Mouse (Mus musculus) megakaryocyte-erythroid progenitor cell, adult 5-6 weeks (primary cell): ENCODE data around the gene Pkd2l1. TPM values are rescaled to one million over a fixed set of nuclear protein-coding genes. Genes with fewer than 3 reads are reported as not detected.
A peak's percentile ranks its signal among the peaks of the same experiment; 100 is the strongest.
"Not testable (repeated sequence)": the region's sequence is repeated elsewhere in the genome, so short reads cannot be mapped to it uniquely, and the experiment has no call there.

Source experiments
- ATAC-seq: replicated peaks from 2 replicates; pipeline ENCODE4 v1.8.0; 2016; ENCODE audit warnings: mild to moderate bottlenecking, inconsistent platforms; ENCODE audit not compliant: severe bottlenecking, poor library complexity, low FRiP score, low TSS enrichment
- total RNA-seq, 2 experiments: library from RNA; stranded (forward) in 1 of 2; stranded (reverse) in 1 of 2; fragments of 200-1000, 215-1000 nt in 1 of 2; fragments of >200 nt in 1 of 2; fragmentation: Nextera tagmentation in 1 of 2; gene quantifications; 2 replicates each; pipeline ENCODE4 v1.2.3; 2014 to 2017

Pkd2l1 gene
- total RNA-seq, 2 experiments from 2014 or later: 0.04 TPM; not detected in 1

DNA sequence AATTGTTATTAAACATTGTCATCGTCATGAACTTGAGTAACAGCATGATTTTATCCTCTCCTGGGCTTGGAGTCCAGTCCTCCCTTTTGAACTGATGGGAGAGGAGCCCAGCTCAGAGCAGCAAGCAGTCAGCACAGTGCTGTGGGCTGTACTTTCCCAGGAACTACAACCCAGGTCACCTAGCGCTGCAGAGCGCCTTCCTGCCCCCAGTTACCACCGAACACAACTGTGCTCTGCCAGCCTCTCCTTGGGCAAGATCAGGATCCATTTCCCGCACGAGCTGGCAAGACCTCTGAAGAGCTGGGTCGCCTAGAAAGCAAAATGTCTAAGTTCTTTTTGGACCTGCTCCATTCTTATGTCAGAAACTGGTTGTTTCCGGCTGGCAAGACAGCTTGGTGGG, 17.4 kb downstream of the Pkd2l1 start:
- no peak for ATAC-seq

DNA sequence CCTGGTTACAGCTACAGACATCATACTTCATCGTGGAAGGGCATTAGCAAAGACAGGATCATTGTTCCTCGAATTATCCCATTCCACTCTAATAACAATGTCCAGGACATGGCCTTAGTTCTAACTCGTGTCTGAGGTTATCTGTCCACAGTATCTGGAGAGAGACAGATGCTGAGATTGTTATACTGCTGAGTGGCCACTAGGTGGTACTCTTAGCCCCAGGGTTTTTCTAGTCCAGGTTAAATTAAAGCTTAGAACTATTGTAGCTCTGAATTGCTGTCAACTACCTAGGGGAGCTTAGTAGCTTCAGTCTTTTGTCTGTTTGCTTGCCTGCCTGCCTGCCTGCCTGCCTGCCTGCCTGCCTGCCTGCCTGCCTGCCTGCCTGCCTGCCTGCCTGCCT, 30.7 kb downstream of the Pkd2l1 start:
- peak; percentile 82 for ATAC-seq

DNA sequence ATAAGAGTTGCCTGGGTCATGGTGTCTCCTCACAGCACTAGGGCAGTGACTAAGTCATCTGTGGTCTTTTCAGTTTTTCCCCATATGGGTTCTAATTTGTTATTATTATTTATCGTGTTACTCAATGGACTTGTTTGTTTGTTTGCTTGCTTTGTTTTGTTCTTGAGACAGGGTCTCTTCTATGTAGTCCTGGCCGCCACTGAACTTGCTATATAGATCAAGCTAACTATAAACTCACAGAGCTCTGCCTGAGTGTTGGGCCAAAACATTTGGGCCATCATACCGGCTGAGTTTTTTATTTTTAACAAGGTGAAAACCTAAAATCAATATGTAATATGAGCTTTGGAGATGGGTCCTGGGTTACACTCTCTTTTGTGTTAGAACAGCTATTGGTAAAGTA, 32.9 kb downstream of the Pkd2l1 start:
- ATAC-seq: no peak

DNA sequence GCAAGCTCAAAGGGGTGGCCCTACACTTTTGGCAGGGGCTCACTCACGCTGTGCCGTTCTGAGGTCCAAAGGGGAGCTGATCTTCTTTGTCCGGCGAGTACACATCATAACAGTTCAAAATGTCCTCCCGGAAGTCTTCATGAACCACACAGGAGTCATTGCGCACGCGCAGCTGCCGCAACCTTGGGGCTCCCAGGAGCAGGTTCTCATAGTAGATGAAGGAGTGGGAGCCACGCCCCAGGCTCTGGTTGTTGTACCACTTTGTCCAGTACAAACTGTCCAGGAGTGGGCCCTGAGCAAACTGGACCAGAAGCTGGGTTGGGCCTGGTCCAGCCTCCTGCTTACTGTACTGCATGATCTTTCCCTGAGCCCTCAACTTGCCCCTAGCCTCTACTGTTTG, 35.2 kb downstream of the Pkd2l1 start:
- no peak for ATAC-seq

DNA sequence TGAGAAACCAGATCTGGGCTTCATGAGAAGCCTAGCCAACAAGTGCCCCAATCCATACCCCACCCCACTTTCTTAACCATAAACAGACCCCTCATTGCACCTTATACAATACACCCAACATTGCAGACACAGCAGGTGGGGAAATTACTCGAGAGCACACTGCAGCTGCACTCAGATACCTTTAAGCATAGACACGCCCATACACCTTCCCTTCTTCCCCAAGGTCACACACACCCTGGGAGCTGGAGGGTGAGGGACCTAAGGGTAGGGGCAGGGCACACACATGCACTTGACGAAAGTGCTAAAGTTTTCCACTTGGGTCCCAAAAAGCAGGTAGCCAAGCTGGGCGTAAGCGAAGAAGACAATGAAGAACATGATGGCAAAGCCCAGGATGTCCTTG, 38.5 kb downstream of the Pkd2l1 start:
- no peak for ATAC-seq

DNA sequence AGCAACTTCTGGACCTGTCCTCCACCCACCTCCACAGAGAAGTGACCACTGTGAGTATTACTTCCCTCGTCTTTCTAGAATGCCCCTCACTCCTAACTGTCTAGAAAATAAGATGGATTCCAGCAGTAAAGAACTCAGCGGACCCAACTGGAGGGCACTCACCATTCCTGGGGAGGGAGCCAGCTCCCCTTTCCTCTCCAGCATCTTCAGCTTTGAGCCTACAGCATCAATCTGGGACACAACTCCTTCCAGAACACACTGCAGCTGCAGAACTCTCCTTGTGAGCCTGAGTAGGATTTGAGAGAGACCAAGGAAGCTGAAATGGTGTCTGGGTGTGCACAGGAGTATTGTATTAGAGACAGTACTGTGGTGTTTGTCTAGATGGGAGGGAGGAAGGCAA, 43.3 kb downstream of the Pkd2l1 start:
- ATAC-seq: no peak

DNA sequence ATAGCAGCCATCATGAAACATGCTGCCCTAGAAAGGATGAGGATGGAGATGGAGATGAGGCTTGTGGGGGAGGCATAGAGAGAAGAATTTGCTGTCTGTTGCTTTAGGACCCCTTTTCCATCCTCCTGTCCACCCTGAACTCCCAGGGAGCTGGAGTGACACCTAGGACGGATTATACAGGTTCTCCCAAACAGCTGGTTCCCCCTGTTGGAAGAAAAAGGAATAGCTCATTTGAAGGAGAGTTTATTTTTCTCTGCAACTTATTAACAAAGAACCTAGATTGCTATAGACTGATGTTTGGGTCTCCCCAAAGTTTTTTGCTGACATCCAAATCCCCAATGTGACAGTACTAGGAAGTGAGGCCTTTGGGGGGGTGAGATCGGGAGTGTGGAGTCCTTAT, 43.9 kb downstream of the Pkd2l1 start:
- no peak for ATAC-seq

DNA sequence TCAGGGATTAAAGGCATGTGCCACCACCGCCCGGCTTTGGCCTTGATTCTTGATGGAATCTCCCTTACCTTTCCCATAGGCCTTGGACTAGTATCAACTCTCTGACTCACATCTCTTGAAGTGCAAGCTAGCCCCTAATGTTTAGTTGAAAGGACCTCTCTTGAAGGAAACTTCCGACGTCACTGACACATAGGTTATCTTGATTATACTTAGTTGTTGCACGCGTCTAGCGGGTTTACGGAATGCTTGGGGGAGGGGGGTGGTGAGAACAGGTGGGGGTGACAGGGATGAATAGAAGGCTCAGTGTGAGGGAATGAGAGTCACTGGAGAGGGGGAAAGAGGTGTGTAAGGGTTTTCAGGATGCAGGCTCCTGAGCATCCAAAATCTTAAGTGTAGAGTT, 45.3 kb downstream of the Pkd2l1 start:
- ATAC-seq: no peak

DNA sequence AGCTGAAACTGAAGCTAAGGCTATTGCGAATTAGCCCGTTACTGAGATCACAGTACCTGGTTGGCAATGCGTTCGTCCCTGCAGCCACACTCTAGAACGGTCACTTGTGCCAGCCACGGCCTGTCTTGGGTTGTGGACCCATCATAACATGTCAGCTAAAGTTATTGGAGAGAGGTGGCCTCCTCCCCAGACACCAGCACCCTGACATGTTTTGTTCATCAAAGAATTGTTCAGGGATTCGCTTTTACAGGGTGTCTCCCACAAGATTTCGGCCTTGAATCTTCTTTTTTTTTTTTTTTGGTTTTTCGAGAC, 45.7 kb downstream of the Pkd2l1 start:
- ATAC-seq: no peak

DNA sequence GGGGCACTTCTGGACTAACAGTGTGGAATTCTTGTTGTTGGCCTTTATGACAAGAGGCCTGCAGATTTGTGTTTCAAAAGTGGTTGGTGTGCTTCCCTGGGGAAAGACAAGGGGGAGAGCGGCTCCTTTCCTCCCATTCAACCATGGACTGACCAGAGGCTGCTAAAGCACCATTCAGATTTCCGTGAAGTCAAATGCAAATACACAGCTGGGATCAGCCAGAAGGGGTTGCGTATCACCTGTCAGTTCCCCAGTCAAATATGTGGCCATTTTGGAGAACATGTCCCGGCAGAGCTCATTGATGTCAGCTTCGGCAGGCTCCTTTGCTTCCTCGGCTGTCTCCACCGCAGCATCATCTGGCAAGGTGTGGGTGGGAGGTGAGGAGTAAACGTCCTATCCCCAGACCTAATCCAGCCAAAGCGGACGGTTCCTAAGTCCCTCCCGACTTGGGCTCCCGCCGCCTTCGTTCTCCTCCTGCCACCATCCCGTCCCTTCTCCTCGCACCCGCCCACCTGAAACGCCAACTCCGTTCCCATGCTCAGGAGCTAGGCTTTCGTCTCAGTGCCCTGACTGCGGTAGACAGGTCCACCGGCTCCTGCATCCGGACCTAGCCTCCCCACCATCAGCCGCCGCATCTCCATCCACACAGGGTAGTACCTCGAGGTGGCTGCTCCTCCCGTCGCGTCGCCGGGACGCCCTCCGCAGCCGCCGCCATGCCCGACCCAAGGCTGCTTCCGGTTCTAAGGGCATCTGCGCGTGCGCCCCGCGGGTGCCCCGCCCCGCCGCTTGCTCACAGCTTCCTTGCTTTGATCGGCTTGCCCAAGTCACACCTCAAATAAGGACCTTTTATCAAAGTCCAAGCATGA, 46.3 kb downstream of the Pkd2l1 start, which contains the start of gene Bloc1s2:
Gene Bloc1s2 (minus strand): TSS at position 745 of the 866 bp plus-strand sequence.
- ATAC-seq: peak; percentile 92

DNA sequence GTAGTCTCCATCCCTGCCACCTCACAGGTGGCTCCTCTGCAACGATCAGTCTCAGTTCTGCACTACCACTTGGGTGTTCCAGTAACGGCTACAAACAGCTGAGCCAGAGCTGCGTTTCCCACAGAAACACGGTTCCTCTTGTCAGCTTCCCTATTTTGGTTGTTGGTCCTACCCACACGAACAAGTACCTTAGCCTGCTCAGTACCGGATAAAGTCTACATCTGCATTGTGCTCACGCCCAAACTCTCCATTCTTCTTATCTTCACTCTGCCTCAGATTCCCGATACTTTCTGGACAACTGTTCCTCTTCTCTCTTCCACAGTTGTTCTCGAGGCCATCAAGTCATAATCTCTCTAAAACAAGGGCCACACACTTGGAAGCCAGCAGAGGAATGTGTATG, 47.9 kb downstream of the Pkd2l1 start:
- ATAC-seq: no peak

DNA sequence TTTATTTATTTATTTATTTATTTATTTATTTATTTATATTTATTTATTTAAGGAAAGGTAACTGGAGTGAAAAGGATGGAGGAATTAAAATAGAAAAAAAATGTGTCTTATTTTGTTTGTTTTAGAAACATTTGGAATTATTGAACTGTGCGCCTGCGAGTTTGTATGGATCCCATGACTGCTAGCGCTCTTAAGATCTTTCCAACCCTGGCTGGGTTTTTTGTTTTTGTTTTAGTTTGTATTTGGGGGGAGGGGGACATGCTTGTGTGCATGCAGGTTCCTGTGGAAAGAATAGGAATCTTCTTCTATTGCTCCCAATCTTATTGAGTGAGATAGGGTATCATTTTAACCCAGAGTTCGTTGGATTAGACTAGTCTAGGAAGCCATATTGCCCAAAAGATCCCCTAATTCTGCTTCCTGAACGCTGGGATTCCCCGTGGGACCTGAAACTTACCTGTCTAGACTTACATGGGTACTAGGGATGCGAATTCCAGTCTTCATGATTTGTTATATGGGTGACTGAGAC, 56.2 kb downstream of the Pkd2l1 start:
- no peak for ATAC-seq

DNA sequence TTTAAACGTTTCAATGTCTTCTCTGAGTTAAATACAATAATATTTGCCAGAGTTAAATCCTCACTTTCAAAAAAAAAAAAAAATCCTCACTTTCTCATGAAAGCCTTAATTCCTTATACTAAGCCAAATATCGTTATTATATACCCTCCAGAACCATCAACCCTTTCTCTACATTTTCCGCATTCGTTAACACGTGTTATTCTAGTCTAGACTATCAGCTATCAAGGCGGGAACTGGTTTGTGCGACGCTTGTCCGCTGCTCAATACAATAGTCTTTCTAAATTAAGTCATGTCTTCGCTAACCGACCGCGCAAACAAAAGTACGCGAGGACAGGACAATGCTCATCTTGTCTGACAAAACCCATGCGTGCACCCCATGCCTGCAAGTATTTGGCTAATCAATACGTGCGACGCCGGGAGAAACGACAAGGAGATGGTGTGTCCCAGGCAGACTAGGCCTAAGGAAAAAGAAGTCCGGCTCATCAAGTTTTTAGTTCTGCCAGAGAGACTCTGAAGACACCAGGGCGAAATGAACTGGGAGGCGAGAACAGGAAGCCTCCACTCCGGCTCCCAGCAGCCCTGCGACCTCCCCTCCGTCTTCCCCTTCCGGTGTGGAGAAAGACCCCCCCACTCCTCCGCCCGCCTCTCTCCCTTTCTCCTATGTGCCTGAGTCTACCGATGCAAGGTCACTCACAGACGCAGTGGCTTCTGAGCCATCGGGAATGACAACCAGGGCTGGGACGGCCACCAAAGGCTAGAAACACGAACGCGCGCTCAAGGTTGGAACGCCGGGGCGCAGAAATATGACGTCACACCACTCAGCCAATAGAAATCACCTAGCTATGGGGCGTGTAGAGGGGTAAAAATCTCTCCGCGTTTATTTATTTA, 56.9 kb downstream of the Pkd2l1 start, which contains the start of gene Cwf19l1:
Gene Cwf19l1 (minus strand): TSS at position 805 of the 888 bp plus-strand sequence.
- ATAC-seq: peak; percentile 91

DNA sequence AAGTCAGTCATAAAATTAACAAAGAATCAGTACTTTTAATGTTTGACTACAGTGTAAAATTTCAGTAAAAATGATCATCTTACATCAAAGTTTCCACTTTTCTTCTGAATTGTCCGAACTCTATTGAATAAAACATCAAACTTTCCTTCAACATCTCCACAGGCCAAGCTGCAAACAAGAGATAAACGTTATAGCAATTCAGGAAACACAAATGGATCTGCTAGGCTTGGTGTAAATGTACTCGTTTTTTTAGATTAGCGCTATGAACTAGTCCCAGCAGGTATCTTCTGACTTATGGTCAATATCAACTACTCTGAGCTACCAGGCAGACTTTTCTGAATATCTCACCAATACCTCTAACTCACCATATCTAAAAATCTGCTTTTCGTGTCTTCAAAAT, 59.3 kb downstream of the Pkd2l1 start:
- no peak for ATAC-seq

DNA sequence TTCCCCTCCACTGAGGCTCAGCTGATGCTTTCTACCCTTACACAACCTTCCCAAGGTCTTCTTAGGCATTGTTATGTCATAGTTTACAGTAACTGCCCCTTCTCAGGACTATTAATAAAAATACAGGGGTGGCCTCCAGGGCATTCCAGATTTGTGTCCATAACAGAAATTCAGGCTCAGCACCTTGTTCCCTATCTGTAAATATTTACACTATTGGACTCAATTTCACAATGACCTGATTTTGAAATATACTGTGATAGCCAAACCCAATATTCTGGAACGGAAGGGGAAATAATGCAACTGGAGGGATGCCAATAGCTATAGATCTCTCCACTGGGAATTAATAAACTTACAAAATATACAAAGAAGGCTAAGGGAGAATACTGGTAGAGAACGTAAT, 63.7 kb downstream of the Pkd2l1 start:
- no peak for ATAC-seq

DNA sequence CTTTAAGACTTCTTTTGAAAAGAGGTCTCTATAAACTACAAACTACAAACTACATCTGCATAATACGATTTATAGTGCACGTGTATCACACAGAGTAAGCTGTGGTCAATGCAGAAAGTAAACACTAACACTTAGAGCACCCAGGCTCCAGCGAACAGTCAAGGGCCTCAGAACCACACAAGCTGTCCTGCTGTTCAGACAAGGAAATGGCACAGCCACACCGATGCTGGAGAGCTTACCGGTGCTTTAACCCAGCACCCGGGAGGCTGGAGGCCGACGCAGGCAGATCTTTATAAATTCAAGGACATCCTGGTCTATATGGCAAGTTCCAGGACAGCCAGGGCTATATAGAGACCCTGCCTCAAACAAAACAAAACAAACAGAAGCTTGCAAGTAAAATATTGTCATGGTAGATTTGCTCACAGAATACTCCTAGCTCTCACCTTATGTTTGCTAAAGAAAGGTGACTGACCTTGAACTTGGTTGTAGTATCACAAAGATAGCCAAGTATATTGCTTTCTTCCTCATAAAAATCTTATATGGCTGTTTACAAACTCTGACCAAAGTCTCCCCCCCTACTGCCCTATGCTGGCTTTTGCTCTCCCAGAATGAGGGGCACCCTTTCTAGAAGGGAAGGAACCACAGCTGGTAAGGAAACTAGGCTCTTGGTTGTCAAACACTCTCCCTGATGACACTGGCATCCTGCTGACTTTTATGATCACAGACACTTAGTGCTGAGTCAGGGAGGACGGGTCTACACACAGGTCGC, 64.3 kb downstream of the Pkd2l1 start:
- no peak for ATAC-seq

DNA sequence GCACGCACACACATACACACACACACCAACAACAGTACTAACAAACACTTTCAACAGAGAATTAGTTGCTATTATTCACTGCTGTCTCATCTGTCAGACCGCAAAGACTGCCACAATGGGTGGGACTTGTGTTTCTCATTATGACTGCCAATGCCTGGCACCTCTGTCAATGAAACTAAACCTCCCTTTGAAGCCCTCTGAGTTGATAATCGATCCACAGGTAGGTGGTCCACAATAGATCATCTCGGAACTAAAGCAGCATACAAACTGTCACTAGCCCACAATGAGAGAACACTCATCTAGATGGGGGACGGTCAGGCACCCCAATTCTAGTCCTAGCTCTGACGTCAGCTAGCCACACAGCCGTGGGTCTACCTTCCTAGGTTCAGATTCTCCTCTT, 71.1 kb downstream of the Pkd2l1 start:
- no peak for ATAC-seq

DNA sequence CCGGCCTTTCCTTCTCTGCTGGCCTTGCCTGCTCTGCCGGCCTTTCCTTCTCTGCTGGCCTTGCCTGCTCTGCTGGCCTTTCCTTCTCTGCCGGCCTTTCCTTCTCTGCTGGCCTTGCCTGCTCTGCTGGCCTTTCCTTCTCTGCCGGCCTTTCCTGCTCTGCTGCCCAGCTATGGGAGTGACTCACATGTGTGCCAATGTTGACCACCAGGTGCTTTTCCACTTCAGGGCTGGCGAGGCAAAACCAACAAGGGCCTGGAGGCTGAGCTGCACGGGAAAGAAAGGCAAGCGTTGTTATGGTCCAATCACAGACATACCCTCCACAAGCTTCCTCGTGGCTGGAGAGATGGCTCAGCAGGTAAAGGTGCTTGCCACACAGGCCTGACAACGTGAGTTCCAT, 71.6 kb downstream of the Pkd2l1 start:
- ATAC-seq: not testable (repeated sequence)

DNA sequence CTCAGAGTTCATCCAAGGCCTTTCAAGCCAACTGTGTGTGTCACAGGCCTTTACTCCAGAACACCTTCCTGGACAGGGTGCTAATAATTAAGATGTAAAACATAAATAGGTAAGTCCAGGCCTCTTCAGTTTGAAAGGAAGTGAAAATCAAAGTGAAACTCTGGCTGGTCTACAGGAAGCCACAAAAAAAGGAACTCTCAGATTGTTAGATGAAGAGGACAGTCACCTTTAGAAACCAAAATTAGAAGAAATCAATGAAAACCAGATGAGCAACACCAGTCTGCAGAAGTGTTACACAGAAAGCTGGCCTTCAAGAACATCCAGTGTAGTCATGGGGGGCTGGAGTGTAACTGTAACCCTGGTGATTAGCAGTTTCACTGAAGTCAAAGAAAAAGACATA, 74.4 kb downstream of the Pkd2l1 start:
- ATAC-seq: no peak

DNA sequence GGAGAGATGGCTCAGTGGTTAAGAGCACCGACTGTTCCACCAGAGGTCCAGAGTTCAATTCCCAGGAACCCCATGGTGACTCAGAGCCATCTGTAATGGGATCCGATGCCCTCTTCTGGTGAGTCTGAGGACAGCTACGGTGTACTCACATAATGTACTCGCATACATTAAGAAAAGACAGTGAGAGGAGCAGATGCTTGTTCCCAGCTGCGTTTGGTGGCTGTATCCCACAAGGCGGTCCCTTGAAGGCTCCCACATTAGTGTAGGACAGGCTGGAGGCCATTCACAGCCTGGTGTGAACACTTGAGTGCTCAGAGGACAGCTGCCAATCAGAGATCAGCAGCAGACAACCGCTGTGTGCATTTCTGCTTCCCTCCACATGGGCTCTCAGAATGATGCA, 80.5 kb downstream of the Pkd2l1 start:
- peak; percentile 59 for ATAC-seq
